Mouse (Mus musculus): ENCODE results near the gene Faf1.

The Faf1 gene

DNA sequence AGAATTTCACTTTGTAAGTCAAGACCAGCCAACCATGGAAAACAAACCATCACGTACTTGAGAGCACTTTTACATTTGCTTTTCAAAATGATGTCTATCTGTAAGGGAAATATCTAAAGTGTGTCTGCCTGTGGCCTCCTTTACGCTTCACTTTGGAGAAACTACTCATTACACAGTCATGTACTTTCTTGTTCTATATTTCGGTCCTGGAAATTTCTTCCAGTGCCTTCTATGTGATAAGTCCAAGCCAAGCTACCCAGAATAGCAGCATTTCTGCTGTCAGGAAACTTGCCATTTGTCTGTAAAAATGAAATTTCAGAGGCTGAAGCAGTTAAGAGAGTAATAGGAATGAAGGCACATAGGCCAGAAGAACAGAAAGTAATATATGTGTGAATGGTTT, 228.1 kb downstream of the Faf1 start:
- no peak for DNase-seq (ENCODE audit: low read depth, low spot score)

DNA sequence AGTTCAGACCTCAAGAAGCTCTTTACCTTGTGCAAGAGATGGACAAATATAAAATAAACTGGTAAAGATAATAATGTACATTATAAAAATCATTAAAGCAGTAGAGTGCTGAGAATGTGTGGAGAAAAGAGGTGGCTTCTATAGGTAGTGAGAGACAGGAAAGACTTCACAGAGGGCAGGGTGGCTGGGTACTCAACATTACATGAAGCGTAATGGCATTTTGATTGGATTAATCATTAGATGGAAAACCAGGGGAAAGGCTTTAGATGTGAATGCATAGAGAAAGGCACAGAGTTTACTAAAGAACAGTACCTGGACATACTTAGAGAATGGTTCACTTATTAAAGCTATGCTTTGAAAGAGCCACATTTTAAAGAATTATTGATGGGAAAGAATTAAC, 252.7 kb downstream of the Faf1 start:
- DNase-seq (ENCODE audit: low read depth, low spot score) = no peak

DNA sequence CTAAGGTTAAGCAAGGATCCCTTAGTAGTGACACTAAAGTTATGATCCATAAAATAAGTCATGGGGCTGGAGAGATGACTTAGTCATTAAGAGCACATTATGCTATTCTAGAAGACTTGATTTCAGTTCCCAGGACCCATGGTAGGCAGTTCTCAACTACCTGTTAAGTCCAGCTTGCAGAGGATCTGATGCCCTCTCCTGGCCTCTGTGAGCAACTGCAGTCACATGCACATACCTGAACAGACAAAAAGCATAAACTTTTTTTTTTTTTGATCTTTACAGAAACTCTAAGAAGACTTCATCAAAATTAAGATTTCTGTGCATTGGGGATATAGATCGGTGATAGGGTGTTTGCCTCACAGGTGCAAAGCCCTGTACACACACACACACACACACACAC, 254.1 kb downstream of the Faf1 start:
- DNase-seq (ENCODE audit: low read depth, low spot score) = peak; percentile 72

DNA sequence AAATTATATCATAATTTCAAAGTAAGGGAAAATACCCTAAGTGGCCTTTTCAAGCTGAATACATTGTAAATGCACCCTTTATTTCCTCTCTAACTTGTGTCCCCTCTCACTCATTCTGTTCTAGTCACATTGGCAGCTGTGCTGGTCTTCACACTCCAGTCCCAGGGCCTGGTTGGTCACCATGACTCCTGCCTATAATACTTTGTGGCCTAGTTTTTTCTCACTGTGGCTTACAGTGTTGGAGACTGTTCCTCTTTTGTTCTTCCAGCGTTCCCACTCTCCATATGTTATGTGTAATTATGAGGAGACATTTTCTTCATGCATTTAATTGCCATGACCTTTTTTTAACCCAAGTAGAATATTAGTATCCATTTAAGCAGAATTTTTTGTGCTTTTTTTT, 254.5 kb downstream of the Faf1 start:
- no peak for DNase-seq (ENCODE audit: low read depth, low spot score)

DNA sequence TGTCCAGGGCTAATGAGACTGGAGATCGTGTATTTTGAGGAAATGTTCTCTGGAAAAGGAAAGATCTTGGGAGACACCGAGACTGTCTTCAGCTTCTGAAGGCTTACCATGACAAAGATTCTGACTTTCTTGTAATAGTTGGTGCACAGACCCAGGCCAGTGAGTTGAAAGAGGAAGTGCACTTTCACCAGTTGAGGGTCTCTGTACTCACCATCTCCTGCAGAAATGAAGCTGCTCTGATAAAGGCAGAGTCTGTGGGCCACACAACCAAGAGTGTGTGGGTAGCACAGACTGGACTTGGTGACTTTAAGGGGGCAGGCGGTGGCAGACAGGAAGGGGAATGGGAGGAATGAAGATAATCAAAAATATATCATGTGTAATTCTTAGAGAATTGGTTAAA, 260.2 kb downstream of the Faf1 start:
- DNase-seq (ENCODE audit: low read depth, low spot score) = no peak

DNA sequence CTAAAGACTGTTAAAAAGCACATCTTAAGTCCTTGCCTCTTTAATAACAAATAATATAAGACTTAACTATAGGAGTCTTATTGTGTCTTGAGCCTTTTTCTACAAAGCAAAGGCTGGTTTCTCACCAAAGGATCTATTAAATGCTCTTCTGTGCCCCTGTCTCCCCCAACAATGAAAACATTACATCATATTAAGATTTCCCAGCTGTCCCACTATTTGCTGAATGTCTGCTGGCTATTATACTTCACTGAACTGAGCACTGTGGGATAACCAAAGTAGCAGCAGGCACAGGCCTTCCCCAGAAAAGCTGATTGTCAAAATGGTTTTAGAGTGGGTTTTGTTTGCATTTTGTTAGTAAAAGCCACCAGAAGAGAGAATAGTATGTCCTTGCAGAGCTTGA, 262.9 kb downstream of the Faf1 start:
- DNase-seq (ENCODE audit: low read depth, low spot score) = no peak

DNA sequence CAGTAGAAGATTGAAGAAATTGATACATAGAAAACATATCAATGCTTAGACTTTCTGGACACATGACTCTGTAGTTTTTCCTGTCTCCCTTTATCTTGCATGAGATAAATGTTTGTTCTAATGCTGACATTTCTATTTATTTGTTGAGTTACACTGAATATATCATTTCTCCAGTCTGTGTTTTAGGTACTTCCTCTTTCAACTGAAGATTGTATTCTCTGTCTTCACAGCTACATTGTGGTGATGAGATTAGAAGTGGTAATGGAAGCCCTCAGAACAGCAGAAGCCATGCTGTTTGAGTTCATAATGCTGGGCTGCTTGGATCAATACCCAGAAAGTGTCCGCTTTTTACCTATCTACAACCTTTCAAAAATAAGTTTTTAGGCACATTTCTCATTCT, 269.2 kb downstream of the Faf1 start:
- DNase-seq (ENCODE audit: low read depth, low spot score) = no peak

DNA sequence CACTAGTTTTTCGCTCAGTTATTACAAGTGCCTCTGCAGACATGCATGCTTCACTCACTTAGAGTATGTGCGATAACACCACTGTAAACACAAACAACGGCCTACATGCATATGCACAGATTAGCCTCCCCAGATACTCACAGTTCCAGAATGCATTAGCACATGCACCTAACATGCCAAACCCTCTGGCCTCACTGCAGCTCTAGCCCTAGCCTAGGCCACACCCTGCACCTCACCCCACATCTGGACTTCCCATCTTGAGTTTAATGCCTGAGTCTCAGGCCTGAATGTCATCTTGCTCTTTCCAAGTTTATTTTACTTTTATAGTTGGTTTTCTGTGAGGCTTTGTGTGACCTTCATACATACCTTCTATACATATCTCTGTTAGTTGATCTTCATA, 272.9 kb downstream of the Faf1 start:
- no peak for DNase-seq (ENCODE audit: low read depth, low spot score)

DNA sequence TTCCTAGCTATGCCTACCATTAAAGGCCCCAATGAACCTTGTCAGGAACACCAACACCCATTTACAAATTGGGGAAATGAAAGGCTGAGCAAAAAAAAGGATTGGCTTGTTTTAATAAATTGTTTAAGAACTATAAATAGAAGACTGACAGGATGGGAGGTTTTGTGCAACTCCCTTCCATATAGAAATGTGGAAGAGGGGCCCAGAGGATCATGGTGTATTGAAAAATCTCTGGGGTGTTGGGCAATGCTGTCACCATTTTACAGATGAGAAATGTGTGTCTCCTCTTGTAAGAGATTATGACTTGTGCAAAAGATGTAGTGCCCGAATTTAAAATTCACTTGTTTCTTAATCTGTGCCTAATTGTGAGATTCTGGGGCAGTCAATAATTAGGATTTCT, 277.1 kb downstream of the Faf1 start:
- DNase-seq (ENCODE audit: low read depth, low spot score) = no peak

DNA sequence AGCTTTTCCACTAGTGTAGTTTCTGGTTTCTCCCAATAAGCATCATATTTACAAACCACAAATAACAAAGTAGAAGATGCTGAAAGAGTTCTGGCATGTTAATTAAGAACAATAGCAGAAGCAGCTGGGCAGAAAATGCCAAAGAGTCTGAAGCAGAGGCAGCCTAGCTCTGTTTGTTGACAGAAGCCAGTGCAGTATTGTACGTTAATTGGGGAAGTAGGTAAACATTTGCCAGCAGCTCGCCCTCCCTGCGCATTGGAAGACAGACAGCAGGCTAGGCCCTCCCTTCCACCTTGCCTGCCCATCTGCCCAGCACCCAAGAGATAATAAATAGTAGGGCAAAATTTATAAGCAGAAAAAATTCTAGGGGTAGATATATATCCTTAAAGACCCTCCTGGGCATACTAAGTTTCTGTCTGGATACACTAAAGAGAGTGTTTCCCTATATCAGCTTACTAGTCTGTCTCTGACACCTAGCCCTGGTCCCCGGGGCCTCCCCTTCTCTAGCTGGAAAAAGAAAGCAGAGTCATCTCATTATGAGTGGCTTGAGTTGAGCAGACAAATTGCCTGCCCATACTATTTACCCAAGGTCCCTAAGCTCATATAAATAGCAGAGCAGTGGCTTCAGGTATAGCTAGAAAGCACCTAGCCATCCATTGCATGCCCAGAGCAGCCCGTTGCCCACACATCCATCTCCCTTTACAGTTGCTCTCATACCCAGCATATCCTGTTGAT, 284.0 kb downstream of the Faf1 start:
- DNase-seq (ENCODE audit: low read depth, low spot score) = no peak

DNA sequence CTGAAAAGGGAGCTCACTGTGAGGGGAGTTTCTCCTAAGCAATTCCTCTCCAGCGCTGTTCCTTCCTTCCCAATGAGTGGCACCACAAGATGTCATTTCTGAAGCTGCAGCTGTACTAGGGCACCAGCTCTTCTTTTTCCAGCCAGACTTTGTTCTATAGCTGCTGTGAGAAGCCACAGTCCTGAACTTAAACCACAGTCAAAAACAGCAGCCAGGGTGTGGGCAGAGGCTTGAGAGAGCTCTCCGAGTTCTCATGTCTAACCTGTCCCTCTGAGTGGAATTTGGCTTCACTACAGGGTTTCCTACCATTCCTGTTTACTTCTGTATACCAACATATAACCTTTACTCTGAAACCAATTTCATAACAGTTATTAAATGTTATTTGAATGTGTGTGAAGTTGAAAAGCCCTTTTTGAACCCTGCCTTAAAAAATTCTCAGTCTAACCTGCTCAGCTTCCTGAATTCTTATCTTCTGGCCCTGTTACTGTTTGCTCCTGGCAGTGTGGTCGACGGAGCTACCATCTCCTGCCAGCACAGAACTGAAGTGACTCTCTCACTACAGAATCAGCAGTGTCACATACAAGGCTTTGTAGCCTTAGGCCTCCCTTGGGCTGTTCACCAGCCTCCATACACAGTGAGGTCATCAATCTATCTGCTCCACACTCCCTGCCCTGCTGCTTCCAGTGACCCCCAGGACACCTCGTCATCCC, 287.3 kb downstream of the Faf1 start:
- DNase-seq (ENCODE audit: low read depth, low spot score) = no peak

DNA sequence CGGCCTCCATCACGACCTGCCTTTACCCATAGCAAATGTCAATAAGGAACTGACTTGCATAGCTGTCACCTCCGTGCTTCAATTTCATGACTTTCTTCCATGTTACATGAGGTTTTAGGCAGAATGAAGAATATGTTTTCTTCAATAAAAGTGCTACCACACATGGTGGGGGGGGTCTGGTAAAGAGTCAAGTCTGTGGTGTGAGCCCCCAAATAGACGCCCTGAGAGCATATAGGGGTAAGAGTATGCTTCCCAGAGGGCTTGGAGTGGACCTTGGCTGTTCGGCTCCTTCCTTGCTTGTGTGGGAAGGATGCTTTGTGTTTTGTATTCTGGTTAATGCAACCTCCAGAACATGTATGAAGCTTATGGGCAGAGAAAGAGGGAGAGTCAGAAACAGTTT, 293.2 kb downstream of the Faf1 start:
- DNase-seq (ENCODE audit: low read depth, low spot score) = no peak

DNA sequence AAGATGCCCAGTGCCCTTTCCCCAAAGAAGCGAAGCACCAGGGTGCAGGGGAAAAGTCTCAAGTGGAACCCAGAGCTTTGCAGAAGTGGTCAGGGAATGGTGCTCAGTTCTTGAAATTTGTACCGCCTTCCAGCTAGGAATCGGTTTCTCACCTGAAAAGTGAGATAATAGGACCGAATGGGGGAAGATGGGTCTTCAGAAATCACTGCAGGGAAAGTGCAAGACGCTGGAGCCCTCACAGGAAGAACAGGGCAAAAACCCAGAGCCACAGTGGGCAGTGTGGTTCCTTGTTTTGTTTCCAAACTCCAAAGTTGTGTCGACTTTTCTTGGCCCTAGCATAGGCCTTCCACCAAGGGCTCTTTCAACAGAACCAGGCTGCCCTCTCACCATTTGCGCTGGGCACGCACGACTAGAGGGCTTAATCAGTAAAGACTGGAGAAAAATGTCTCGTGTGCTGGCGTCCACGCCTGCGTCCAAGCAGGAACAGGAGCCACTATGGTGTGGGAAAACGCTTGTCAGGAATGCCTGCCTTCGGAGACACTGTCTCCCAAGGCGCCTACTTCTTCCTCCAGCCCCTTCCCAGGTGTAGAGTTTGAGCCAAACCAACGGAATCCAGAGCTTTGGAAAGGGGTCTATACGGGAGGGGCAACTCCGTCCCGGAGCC, 297.7 kb downstream of the Faf1 start:
- peak; percentile 12 for DNase-seq (ENCODE audit: low read depth, low spot score)

DNA sequence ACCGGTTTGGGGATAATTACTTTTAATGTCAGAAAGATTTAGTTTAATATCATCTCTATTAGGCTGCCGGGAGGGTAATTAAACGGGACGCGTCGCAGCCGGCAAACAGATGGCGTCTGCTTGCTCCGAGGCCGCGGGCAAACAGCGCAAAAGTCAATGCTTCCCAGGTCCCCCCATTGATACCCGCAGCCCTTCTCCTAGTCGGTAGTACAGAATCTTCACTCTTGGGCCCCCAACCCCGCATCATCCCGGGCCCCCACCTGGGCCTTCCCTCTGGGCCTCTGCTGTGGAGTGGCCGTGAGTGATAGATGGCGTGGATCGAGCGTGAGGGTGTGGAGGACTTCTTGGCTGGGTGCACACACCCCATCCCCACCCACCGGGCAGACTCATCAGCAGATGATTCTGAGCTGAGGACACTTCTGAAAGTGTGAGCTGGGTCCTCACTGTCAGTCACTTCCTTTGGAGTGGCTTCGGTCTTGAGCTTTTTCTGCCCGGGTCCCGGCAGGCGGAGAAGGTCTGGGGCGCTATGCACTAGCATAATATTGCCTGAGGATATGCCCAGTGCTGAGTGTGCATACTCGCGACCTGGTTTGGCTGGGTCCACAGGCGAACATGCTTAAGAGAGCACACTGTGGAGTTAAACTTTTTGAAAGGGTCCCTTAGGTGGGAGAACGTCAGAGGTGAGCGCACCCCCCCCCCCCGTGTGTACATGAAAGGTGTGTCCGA, 298.4 kb downstream of the Faf1 start:
- peak; percentile 22 for DNase-seq (ENCODE audit: low read depth, low spot score)

DNA sequence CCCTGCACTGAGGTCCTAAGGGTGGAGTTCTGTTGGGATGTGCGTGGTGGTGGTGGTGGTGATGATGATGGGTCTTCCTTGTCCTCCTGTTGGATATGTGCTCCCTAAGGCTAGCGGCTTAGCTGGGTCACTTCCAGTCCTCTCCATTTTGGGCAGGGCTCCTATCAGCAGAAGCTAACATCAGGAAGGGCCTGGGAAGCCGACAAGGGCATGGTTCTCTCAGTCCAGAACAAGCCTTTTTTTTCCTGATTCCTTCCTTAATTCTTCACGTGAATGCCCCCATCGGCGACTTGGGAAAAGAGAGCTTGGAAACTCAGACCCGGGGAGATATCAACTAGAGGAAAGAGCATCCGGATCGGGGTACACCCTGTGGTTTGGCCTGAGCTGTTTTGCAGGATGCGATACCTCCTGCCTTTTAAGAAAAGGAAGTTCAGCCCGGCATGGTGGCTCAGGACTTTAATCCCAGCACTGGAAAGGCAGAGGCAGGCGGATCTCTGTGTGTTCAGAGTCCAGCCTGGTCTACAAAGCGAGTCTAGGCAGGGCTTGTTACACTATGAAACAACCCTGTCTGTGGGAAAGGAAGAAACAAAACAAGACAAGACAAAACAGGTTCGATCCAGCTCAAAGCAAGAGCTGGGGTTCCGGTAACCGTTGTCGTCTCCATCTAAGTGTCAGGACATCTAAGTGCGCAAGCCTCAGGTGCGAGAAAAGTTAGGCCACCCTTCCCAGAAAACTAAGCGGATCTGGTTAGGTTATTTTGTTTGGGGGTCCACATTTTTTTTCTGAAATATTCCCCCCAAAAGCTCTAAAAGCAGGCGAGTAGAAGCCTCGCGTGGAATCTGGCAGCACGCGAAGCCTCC, 299.2 kb downstream of the Faf1 start:
- peak; percentile 65 for DNase-seq (ENCODE audit: low read depth, low spot score)

DNA sequence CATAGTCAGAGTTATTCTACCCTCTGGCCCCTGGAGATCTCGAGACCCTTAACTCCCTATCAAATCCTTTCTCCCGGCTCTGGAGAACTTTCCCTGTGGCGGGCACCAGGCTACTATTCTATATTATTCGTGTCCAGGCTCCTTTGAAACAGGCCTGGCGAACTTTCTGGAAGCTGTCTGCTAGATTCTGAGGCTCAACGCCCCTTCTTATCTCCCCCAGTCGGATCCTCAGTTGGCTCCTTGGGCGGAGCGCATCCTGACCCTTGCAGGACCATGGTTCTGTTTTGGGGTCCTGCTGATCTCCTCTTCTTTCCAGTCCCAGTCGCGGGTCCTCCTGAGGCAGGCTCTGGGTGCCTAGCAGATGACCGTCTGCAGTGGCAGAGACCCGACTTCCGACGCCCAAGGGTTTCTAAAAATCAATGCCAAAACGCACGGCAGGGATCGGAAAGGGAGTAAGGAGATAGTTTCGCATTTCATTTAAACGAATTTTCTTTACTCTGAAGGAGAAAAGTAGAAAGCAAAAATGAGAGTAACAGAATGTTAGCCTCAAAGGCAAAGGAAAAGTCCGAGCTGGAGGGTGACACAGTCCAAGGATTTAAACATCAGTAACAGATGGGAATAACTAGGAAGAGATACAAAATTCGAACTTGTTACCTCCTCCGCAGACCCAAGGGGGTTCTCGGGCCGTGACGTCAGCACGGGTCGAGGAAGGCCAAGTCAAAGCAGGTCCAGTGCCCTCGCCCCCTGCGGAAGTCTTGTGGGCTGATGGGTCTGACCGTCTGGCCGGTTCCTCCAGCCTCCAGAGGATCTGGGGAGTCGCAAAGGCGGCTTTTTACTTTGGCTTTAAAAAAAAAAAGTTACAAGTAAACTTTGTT, 300.1 kb downstream of the Faf1 start:
- peak; percentile 37 for DNase-seq (ENCODE audit: low read depth, low spot score)

DNA sequence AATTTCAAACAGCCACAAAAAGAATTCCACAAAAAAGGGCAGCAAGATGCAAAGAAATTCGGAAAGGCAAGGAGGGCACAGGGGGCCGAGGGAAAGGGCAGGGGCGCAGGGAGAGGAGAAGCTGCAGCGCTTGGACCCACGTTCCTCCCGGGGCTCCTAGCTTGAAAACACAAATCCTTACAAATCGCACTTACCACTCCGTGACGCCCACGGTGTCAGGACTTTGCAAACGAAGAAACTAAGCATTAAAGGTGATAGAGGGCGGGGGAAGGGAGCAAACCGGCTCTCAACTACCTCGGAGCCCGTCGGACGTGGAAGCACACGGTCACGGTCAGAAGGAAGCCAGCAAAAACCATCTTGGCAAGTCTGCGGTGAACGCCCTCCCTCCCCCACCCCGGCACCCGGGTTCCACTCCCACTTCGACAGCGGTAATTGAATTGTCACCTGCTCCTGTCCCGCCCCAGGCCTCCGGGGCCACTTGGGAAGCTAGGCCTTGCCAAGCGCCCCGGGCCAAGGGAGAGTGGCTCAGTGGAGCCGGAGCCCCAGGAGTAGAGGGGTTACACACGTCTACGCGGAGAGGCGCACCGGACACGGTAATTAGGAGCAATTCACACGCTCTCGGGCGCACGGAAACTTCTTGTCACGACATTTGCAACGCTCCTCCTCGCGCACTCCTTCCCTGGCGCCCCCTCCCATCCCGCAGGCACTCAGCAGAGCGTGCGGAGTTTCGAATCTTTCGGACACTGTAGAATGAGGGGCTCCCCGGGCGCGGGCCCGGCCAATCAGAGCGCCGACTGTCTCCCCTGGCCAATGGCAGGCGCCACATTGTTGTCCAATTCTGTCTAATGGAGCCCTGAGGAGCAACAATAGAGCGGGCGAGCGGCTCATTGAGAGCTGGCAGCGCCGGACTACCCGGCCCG, 301.0 kb downstream of the Faf1 start, which contains the start of gene Dmrta2:
Dmrta2 (plus strand) TSS at position 906 of the 920 bp plus-strand sequence.
- peak; percentile 84 for DNase-seq (ENCODE audit: low read depth, low spot score)

DNA sequence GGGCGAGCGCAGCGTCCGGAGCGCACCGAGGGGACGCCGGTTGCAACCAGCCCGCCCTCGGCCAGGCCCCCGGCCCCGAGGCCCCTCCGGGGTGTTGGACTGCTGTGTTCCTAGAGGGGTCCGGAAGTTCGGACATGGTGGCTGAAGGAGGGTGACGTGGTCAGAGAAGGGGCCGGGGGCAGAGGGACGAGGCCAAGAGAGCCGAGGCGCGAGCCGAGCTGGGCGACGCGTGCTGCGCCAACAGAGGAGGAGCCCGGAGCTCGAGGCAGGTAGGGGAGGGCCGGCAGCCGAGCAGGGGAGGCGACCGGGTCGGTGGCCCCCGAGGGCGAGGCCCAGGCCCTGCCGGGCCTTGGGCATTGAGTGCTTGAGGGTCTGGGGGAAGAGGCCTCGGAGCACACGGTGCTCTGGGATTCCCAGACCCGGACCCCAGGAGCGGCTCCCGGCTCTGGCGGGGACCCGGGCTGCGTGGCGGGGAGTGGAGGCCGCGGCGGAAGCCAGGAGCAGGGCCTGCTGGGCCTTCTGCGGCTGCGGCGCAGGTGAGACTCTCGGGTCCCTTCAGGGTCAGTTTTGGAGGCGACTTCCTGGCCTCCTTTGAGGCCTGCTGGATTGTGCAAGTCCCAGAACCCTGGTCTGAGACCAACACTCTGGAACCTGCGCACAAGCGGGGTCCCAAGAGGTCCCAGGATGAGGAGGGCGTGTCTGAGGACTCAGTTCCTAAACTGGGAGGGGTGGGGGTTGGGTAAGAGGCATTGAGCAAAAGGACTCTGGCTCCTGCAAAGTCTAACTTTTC, 301.9 kb downstream of the Faf1 start:
- DNase-seq (ENCODE audit: low read depth, low spot score) = peak; percentile 48
